Mouse (Mus musculus): ENCODE measurements around the gene Rfx3.

Rfx3 gene

DNA sequence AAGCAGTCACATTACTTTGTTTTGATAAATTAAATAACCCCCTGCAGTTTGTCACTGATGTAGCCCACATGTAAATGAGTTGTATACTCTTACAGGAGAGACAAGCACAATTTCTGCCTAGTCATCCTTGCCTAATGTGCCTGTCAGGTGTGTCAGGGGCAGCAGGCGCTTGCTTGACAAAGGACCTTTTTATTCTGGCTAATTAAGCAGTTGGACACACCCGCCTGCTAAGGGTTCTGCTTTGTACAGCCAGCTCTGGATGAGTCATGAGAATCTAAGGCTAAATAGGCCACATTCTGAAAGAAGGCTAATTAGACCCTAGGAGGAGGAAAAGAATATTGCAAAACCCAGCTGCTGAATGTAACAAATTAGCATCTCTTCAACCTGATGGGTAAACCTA lies 106.3 kb downstream of the Rfx3 start:
- DNase-seq: peak; percentile 46

DNA sequence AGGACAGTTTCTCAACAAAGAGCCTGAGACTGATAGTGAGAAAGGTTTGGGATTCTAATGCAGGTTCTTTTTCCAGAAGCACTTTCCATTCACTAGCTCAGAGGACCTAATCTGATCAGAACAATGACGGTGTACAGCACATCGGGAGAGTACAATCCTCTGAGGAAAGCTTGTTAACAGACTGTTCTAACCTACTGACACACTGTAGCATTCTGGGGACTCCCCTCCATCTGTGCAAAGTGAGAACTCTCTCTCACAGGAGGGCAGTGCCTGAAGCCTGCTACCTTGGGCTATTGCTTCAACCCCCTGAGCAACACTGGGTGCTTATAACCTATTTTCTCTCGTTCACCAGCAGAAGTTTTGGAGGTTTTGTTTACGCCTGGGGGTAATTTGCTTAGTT lies 106.8 kb downstream of the Rfx3 start:
- DNase-seq: peak; percentile 13

DNA sequence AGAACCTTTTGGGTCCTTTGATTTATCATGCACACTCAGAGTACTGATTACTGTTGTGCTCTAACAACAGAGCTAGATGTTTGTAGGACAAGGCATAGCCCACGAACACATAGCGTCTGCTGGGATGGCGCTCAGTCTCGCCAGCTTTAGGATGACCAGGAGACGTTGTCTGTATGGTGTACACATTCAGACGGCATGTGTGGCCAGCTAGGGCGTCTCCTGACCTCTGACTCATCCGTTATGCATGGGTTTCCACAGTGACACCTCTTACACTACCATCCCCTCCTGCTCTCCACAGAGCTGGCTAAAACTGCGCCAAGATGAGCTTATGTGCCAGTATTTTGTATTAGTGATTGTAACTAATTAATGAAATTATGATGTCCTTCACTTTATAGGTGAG lies 108.4 kb downstream of the Rfx3 start:
- no peak for DNase-seq

DNA sequence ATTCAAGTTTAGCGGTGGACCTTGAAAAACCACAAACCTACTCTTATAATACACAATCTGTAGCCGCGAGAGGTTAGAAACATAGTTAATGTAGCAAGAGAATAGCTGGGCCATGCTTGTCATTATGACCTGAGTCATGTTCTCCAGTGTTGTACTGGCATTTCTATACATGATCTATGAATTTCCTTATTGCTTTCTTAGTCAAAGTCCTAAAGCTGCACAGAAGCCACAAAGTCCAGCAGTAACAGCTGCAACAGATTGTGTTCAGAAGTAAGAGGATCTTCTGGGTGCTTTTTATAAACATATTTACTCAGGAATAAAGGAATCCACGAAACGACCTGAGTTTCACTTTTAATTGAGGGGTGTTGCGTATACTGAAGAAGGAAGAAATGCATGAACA lies 109.3 kb downstream of the Rfx3 start:
- DNase-seq: no peak

DNA sequence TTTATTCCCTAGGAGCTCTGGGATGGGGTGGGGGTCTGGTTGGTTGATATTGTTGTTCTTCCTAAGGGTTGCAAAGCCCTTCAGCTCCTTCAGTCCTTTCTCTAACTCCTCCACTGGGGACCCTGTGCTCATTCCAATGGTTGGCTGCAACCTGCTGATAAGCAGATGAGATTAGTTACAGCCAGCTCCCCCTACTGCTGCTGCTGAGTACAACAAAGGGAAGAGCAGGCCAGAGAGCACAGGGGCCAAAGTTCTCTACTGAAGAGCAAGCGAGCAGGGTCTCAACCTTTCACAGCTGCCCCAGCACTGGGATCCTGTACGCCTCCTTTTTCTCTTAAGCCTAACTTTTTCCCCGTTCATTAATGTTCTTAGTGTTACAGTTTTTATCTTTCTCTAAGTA lies 126.4 kb downstream of the Rfx3 start:
- DNase-seq: no peak

DNA sequence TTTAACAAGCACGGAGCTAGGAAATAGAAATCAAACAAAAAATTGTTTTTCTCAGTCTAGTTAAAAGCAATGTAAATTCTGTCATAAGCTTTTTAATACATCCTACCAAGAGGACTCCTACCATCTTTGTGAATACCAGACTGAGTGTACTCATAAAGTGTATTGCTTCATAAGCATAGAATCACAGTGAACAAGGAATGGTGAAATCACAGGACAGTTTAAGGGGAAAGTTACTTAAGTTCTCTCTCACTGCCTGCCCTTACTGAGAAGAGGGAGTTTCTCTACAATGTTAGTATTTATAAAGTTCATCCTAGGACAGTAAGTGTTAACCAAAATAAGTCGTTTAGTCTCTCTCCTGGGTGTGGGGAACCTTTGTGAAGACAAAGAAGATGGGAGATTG lies 133.5 kb downstream of the Rfx3 start:
- DNase-seq: no peak

DNA sequence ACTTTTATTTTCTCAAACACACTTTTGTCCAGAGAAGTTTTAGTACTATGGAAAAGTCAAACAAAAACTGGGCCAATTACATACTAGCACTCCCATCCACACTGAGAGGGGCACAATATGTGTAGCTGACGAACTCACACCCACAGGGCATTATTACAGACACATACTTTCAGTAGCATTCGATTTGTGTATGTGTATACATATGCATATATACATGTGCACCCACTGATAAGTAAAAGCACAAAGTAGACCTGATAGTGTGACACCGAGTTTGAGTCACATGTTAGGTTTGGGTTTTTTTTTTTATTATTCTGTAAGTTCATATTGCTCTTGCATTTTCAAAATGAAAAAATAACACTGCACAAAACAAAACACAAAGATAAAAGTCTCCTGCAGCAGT lies 140.2 kb downstream of the Rfx3 start:
- no peak for DNase-seq

DNA sequence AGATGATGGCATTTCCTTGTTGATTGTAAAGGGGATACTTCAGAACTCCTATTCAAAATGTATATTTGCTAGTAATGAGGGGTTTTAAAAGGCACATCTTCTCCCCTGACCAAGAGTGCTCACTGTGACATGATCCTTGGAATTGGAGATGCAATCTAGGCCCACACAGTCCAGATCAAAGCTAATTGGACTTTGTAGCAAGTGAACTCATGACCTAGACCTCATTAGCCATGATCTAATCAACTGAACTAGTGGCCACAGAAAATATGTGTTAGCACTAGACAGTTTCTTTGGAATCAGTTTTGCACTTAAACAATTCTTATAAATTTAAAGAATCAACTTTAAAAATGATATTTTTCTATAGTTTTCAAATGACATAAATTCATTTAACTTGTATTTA lies 151.3 kb downstream of the Rfx3 start:
- DNase-seq: no peak

DNA sequence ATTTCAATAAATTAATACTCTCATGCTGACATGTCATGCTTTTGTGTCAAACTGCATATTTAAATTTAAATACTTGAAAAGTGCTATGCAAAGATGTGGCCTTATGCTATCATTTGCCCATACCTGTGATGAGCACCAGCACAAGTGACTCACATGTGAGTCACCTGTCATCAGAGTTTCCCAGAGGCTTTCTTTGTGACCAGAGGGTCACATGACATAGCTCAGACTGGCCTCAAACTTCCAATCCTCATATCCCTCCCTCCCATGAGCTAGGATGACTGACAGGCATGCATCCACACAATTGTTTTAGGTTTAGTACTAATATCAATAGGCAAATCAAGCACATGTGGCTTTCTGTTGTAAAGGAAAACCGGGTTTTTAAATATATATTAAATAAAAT lies 162.0 kb downstream of the Rfx3 start:
- DNase-seq: no peak

DNA sequence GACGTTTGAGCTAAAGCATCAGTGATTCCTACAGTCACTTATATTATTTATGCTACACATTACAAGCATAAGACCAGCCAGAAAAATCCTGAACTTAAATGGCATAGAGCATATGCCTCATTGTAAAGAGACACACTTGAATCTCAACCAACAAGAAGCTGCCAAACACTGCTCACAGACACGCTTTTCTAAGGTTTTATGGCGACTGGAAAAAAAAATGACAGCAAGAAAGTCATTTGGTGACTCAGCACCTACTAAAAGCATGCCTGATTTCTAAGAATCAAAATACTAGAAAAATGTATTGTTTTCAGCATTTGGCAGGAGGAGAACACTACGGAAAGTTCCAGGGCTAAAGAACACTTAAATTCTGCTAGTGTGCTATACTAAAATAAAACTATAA lies 163.9 kb downstream of the Rfx3 start:
- DNase-seq: no peak

DNA sequence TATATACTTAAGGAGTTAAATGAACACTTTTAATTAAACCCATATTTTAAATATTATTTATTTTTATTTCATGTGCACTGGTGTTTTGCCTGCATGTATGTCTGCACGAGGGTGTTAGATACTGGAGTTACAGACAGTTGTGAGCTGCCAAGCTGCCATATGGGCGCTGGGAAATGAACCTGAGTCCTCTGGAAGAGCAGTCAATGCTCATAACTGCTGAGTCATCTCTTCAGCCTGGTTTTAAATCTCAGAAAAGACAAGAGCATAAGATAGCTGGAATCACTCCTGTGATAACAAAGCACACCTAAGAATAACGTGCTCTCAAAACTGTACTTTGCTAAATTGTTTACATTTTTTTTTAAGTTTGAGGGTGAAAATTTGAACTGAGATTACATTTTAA lies 172.3 kb downstream of the Rfx3 start:
- no peak for DNase-seq

DNA sequence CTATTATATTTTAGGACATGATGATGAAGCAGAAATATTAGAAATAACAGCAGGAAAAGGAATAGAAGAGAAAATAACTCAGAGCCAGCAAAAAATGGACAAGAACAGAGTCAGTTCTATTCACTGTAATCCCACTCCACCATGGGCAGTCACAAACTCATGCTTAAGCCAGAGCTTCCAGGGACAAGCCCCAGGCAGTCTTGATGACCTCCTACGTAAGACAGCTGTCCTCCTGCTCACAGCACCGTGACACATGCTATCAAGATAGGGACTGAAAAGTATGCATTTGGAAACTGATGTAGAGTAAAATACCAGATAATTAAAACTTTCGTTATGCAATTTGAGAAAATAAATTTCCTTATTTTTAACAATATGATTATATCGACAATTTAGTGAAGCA lies 172.9 kb downstream of the Rfx3 start:
- no peak for DNase-seq

DNA sequence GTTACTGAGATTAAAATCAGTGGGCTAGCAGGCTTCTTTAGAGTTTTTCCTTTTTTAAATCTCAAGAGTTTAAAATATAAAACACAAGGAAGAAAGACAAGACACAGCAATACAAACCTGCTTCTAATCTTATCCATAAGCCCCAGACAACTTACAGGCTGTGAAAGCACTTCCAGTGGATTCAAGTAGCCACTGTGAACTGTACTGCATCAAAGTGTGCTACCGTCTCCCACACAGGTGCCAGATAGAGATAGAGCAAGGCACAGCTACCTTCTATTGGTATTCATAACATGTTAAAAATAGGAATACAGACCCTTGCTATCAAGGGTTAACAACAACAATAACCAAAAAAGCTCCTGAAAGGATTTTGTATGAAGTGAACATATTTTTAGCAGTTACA lies 178.5 kb downstream of the Rfx3 start:
- no peak for DNase-seq

DNA sequence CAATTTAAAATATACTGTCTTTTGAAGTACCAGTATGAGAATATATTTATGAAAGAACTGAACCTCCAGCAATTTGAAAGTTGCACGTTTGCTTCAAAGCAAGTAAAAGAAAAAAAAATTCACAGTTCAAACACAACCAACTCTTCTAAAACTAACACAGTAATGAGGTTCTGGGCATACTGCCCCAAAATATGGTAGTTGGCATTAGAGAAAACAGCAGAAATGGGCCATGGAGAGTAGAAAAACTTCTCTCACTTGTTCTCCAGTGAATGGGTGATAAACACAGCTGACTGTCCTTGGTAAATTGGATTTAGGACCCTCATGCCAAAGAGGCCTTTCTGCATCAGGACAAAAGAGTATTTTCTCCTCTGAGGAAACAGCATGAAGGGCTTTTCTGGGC lies 182.7 kb downstream of the Rfx3 start:
- no peak for DNase-seq

DNA sequence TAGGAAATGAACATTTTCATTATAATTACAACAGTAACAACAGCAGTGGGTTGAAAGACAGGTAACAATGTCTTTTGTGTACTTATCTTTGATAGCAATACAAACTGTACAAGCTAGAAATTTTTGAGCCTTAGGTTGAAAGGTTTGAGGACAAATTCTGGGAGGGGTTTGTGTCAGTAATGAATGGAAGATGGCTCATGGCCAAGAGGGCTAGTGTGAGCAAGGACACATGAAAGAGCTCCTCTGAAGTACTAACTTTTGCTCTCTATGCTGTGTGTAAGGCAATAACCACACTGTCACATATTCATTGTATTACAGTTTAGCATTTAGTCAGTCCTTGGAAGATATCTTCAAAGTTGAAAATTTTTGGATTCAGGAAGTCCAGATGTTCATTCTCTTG lies 193.3 kb downstream of the Rfx3 start:
- no peak for DNase-seq

DNA sequence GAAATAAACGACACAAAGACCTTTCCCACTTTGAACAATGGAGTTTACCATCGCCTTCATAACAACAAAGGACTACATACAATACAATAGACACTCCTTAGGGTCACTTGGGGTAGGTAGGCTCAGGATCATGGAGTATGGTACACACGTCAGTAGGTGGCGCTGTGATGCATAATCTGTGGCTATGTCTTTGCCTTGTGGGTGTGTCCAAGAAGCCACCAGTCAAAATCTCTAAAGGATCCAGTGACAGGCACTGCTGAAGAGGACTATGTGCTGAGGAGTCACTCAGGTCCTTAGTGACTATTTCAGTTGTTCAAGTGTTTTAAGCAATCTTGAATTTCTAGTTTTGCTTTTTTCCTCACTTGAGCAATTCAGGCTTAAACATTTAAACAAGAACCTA lies 230.9 kb downstream of the Rfx3 start:
- peak; percentile 39 for DNase-seq

DNA sequence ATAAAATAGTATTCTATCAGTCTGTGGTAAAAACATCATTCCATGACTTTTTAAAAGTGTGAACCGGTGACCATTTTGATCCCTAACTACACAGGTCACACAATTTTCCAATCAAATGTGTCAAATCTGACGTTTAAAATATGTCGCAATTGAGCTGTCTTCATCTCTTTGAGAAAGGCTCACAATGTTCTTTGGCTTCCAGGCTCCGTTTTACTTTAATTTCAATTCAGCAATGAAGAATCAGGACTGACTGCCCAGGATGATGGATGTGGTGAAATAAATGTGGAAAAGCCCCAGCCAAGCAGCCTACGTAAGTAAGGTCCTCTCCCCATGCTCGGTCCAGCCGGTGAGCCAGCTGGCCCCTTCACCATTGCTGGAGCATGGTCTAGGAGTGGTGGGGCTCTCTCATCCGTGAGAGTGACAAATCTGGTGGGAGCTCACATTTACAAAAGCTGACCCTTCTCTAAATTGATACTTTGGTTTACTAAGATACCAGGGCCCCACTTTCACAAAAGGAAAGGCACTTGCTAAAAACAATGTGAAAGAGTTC lies 240.2 kb downstream of the Rfx3 start:
- DNase-seq: no peak

DNA sequence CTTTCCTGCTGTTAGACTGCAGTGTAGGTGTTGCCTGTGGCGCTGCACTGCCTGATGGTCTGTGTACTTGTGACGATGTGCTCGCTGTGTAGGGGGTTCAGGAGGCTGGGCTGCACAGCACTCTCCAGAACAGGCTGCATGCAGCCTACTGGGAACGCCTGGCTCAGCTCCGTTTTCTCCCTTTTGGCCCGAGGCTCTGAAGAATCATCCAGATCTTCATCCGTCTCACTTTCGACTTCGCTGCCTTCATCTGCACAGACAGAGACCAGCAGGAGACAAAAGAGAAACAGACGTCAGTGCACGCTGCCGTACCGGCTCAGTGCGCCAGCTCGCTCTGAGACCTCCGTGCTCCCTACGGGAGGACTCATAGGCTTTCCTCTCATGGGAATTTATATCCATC lies 242.5 kb downstream of the Rfx3 start:
- DNase-seq: no peak

DNA sequence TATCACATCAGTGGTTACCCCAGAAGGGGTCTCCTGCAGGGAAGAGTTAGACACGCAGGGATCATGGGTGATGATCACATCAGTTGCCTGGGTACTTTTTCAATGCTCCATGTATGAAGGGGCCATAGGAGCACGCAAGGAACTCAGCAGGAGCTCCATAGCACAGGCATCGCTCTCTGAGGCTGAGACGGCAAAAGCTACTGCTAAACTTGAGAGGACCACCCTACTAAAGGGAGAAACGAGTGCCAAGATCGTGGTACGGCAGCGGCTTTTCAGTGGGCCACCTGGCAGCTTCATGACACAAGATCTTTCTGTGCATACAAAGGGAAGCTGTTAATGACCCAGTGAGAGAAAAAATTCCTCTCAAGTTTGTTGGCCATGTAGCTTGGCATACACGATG lies 250.7 kb downstream of the Rfx3 start:
- DNase-seq: no peak

DNA sequence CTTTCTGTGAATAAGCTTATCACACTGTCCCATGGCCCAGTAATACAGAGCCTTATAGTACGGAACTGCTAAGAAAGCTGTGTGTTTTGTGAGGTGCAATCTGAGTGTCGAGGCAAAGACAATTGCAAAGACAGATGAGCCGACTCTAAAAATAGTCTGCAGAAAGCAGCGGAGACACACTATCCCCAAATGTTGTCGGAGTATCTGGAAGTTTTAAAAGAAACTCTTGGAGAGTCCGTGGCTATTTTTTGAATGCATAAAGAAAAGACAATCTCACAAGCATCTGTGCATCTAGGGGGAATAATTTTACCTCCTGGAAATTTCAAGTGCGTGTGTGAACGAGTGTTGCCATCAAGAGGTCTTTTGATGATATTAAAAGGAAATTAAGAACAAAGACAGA lies 251.6 kb downstream of the Rfx3 start:
- no peak for DNase-seq

DNA sequence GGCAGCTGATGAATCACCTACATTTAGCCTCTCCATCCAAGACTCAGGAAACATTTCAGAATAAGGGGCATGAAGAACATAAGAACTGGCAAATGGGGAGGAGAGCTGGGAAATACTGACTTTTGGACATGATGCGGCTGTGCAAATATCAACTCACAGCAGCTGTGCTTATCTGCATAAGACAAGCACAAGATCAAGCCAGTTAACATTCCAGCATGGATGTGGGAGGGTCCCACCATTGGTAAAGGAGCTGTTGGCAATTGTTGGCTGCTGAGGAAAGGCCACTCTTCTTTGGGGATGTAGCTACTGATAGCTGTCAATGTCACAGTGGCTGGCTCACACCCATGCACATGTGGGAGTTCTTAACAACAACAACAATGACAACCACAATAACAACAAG lies 263.7 kb downstream of the Rfx3 start:
- DNase-seq: no peak

DNA sequence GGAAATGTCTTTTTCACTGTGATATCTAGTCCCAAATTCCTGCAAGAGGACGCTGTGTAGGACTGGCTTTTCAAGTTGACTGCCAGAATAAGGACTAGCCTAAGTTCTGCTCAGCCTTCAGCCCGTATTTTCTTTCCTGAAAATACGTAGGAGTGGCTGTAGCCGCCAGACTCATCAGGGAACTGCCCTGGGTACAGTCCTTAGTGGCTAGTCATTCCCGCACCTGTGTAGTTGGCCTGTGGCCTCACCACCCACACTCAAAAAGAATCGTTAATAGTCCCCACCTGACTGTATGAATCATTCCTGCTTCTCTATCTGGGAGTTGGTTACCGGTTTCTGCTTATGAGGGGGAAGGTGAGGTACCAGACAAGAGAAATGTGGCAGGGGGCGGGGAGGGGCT lies 272.1 kb downstream of the Rfx3 start:
- DNase-seq: no peak

DNA sequence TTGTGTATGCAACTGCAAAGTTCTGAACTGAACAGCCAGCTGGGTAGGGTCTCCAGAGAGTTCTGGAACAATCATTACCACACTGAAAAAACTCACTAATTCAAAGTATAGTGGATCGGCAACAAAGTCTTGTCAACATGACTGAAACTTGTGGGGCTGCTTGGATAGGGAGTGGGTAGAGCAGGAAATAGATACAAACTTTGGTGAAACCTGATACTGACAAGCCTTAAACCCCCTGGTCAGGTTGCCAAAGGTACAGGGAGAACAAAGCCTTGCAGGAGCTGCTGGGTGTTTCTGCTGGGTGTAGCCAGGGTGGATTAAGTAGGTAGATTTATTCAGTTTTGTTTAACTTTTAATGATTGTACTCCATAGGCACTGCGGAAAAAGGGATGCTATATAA lies 274.4 kb downstream of the Rfx3 start:
- DNase-seq: no peak

DNA sequence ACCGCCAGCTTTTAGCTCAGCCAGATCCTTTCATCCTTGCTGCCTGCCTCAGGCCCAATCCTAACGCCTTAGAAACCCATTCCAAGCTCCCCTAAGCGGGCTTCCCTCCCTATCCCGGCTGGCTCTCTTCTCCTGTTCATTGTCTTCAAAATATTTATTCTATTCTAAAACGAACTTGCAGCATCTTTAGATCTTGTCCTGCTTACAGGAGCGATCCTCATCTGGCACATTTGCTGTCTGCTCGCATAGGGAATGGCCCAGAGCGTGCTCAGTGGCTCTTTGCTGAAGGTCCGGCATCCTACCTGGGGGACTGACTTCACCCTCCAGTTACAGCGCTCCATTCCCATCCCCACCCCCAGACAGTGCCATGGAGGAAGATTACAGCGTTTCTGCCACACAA lies 292.0 kb downstream of the Rfx3 start:
- DNase-seq: no peak

DNA sequence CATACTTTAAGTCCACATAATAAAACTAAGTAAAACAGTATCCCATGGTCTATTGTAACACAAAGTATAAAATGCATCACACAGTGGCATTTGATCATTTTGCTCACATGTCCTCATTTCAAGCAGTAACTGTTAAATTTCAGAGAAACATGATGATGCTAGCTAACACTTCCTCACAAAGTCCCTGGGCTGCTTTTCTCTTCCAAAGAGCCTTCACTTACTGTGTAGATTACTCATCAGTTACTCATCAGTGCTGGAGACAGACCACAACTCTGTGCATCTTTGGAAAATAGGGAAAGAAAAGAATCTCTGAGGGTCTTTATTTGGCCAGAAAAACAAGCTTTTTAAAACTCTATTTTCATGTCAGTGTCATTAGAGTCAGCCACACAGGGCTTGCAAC lies 294.7 kb downstream of the Rfx3 start:
- DNase-seq: no peak

Measured in cerebellum, adult 8-10 months (tissue).